Mouse (Mus musculus): ENCODE measurements around the gene Lmo1. TPM values are rescaled to one million over a fixed set of nuclear protein-coding genes. Genes with fewer than 3 reads are reported as not detected.
"Not testable (repeated sequence)": the region's sequence is repeated elsewhere in the genome, so short reads cannot be mapped to it uniquely, and the experiment has no call there.

Gene Lmo1
- polyA plus RNA-seq, 1 experiment, result 0.89 TPM

DNA sequence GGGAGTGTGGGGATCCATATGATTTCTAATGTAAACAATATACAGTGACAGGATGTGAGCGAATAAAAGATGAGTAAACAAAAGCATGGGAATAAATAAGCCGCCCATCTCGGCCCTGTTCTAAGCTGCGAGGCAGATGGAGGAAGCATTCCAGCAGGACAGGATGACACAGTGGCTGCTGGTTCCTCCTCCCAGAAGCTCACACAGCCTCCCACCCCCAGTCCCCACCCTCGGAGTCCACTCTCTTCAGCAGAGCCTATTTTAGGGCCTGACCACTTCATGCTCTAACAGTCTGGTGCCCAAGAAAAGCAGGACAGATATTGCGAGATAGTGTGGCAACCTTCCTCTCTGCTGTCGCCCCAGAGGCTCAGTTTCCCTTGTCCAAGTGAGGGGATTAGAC lies 77.8 kb downstream of the Lmo1 start:
- Histone ChIP-seq H3K36me3 (ENCODE audit: control insufficient read depth, insufficient read depth, low read length) (no peaks in the 10 kb centered on the region), H3K27me3 (ENCODE audit: control insufficient read depth, insufficient read depth, low read length) (no peaks in the 10 kb centered on the region), H3K4me3 (ENCODE audit: extremely low read depth, insufficient read depth, insufficient read length) (no peak overlapping the region), H3K4me1 (ENCODE audit: control insufficient read depth, insufficient read depth, insufficient read length) (no peaks in the 10 kb centered on the region), H3K27ac (ENCODE audit: insufficient read depth, low read length) (no peak overlapping the region)
- no peak for TF ChIP-seq CTCF (IDR thresholded peaks at IDR 0.05; ENCODE audit: extremely low read depth, insufficient read depth, insufficient read length, insufficient replicate concordance)
- TF ChIP-seq POLR2A (IDR thresholded peaks at IDR 0.05; ENCODE audit: low read depth, low read length), result no peak
- WGBS, result 73% methylated on average over 7 of the region's 7 CpGs
- no peak for DNase-seq (ENCODE audit: low read depth in 1 of 2, low spot score in 2 of 2)

DNA sequence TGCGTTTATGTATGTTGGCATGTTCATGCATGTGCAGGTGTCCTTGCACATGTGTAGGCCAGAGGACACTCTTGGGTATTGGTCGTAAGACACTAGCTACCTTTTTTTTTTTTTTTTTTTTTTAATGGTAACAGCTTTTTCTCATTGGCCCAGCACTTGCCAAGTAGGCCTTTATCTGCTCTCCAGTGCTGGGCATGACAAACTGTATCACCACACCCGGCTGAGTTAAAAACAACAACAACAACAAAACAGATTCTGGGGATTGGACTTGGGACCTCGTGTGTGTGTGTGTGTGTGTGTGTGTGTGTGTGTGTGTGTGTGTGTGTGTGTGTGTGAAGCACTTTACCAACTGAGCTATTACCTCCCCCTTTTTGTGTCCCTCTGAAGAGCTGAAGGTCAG lies 78.4 kb downstream of the Lmo1 start:
- 85% methylated on average over 4 of the region's 4 CpGs for WGBS
- DNase-seq (ENCODE audit: low read depth in 1 of 2, low spot score in 2 of 2), result no peak
- no peaks in the 10 kb centered on the region for H3K27me3 ChIP-seq (ENCODE audit: control insufficient read depth, insufficient read depth, low read length)
- no peaks in the 10 kb centered on the region for H3K36me3 ChIP-seq (ENCODE audit: control insufficient read depth, insufficient read depth, low read length)
- no peak overlapping the region for H3K4me3 ChIP-seq (ENCODE audit: extremely low read depth, insufficient read depth, insufficient read length)
- no peak overlapping the region for H3K27ac ChIP-seq (ENCODE audit: insufficient read depth, low read length)
- no peaks in the 10 kb centered on the region for H3K4me1 ChIP-seq (ENCODE audit: control insufficient read depth, insufficient read depth, insufficient read length)
- TF ChIP-seq CTCF (IDR thresholded peaks at IDR 0.05; ENCODE audit: extremely low read depth, insufficient read depth, insufficient read length, insufficient replicate concordance), result no peak
- no peak for TF ChIP-seq POLR2A (IDR thresholded peaks at IDR 0.05; ENCODE audit: low read depth, low read length)

GRCm38 (mm10) chr7:109094294-109094693 lies 80.7 kb downstream of the Lmo1 start:
- Histone ChIP-seq H3K4me1 (ENCODE audit: control insufficient read depth, insufficient read depth, insufficient read length) (no peaks in the 10 kb centered on the region), H3K27ac (ENCODE audit: insufficient read depth, low read length) (no peak overlapping the region), H3K36me3 (ENCODE audit: control insufficient read depth, insufficient read depth, low read length) (no peaks in the 10 kb centered on the region), H3K27me3 (ENCODE audit: control insufficient read depth, insufficient read depth, low read length) (no peaks in the 10 kb centered on the region), H3K4me3 (ENCODE audit: extremely low read depth, insufficient read depth, insufficient read length) (no peak overlapping the region)
- TF ChIP-seq POLR2A (IDR thresholded peaks at IDR 0.05; ENCODE audit: low read depth, low read length) (no peak), CTCF (IDR thresholded peaks at IDR 0.05; ENCODE audit: extremely low read depth, insufficient read depth, insufficient read length, insufficient replicate concordance) (no peak)
- WGBS, result no CpG with 5 or more reads among the region's 7 CpGs
- DNase-seq (ENCODE audit: low read depth in 1 of 2, low spot score in 2 of 2), result no peak

DNA sequence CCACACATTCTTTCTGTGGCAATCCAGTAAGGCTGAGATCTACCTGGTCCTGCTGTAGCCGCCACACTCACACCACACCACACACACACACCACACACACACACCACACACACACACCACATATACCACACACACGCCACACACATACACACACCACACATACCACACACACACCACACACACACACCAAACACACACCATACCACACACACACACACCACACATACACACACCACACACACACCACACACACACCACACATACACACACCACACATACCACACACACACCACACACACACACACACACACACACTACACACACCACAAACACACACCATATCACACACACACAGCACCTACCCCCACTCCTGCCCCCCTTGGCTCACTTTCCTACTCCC lies 83.7 kb downstream of the Lmo1 start:
- not testable (repeated sequence) for H3K4me1 ChIP-seq (ENCODE audit: control insufficient read depth, insufficient read depth, insufficient read length); DNase-seq (ENCODE audit: low read depth in 1 of 2, low spot score in 2 of 2); H3K27me3 ChIP-seq (ENCODE audit: control insufficient read depth, insufficient read depth, low read length); H3K27ac ChIP-seq (ENCODE audit: insufficient read depth, low read length); H3K36me3 ChIP-seq (ENCODE audit: control insufficient read depth, insufficient read depth, low read length); H3K4me3 ChIP-seq (ENCODE audit: extremely low read depth, insufficient read depth, insufficient read length)
- WGBS, result no CpG with 5 or more reads among the region's 2 CpGs

Other genes starting within 250 kb of the Lmo1 start
- gene Nlrp10, start 245.0 kb downstream of the Lmo1 start, polyA plus RNA-seq (2012; rRNA removed), result 0.26 and 0.43 TPM in 2 replicates
- gene Eif3f, start 240.8 kb downstream of the Lmo1 start, polyA plus RNA-seq (2012; rRNA removed), result 142 and 206 TPM in 2 replicates
- 0.19 and 0.34 TPM in 2 replicates for gene Tub, start 224.9 kb downstream of the Lmo1 start, polyA plus RNA-seq (2012; rRNA removed)
- gene Ric3, start 91.9 kb downstream of the Lmo1 start, polyA plus RNA-seq (2012; rRNA removed), result 0.19 and 0.21 TPM in 2 replicates